Mouse (Mus musculus) urinary bladder, postnatal 10 days (tissue): Measurements from ENCODE around the gene Zfp59.
A peak's percentile ranks its signal among the peaks of the same experiment; 100 is the strongest.
"Not testable (repeated sequence)": the region's sequence is repeated elsewhere in the genome, so short reads cannot be mapped to it uniquely, and the experiment has no call there.

Experiments used
- DNase-seq: peaks from one replicate; pipeline ENCODE4 v3.0.0; 2022; ENCODE audit warnings: low spot score

The Zfp59 gene

GRCm38 (mm10) chr7:27838323-27839249 lies at the start of gene Zfp59:
Gene Zfp59 (plus strand): TSS chr7:27838607.
- DNase-seq = peak; percentile 44

DNA sequence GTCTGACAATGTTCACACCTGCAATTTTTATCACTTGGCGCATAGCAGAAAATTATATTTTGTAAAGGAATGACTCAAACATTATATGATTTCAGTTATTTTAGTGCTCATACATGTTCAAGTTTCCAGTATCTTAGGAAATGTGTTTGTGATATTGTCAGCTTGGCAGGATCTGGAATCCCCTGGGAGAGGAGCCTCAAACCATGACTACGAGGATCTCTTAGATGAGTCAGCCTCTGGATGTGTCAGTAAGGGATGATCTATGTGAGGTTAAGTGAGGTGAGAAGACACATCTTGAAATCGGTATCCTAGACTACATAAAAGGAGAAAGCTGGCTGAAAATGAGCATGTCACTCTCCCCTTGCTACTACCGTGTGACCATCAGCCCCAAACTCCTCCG lies 49.1 kb upstream of the Zfp59 start:
- DNase-seq = no peak

- DNase-seq = not testable (repeated sequence)
Observed at GRCm38 (mm10) chr7:27793865-27794264, 44.5 kb upstream of the Zfp59 start.

DNA sequence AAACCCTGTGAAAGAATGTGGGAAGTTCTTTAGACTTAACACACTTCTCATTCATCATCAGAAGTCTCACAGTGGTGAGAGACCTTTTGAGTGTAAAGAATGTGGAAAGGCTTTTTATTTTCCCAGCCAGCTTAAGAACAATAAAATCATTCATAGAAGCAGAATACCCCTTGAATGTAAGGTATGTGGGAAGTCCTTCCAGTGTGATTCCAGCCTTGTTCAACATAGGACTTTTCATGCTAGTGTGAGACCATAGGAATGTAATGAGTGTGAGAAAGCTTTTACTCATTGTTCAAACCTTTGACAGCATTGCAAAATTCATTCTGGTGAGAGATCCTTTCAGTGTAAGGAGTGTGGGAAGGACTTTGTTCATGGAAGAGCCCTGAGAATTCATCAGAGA lies 43.8 kb upstream of the Zfp59 start:
- no peak for DNase-seq

DNA sequence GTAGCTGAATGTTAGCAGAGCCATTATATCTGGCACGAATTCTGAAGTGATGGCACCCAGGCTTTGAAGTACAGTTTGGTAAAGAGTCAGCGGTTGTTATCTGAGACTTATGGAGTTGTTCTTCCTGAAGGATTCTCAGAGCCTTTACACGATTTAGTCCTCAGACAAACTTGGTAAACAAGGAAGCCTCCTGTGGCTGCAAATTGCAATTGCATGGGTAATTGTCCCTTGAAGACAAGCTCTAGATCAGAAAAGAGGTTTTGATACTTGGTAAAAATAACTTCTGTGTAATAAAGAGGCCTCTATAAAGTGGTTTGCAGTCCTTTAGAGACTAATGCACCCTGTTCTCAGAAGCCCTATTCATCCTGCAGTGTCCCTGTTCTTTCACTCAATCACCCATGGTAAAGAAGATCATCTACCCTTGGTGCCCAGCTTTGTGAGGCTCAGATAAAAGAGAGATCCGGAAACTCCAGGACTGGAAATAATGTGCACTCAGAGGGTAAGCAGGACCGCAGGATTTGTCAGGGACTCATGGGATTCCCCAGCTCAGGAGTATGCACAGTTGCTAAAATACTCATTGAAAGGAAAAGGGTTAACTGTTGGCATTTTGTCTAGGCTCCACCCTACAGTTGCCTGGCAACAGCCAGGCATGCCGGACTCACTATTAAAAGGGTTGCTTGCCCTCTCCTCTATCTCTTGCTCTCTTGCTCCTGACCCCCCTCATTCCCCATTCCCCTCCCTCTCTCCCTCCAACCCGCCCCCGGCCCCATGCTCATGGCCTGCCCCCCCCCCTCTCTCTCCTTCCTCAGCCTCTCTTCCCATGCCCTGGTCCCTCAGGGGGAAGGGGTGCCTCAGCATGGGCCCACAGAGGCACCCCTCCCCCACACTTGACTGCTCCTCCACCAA lies 40.2 kb upstream of the Zfp59 start:
- DNase-seq = no peak

DNA sequence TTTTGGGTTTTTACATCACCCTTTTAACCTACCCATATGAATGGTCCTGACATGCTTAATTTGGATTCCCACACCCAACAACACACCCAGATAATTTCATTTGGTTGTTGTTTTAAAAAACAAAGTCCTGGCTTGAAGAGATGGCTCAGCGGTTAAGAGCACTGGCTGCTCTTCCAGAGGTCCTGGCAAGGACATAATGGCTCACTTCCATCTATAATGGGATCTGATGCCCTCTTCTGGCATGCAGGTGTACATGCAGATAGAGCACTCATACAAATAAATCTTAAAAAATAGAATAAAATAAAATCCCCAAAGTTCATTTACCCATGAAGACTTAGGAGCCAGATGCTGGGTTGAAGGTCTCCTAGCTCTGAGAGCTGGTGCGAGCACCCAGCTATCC lies 37.3 kb upstream of the Zfp59 start:
- no peak for DNase-seq

GRCm38 (mm10) chr7:27802986-27803385 lies 35.4 kb upstream of the Zfp59 start:
- no peak for DNase-seq

GRCm38 (mm10) chr7:27804297-27805030 lies 33.9 kb upstream of the Zfp59 start:
- peak; percentile 35 for DNase-seq

GRCm38 (mm10) chr7:27806896-27807295 lies 31.5 kb upstream of the Zfp59 start, which contains the start of gene Zfp626:
Gene Zfp626 (plus strand): TSS chr7:27807196.
- DNase-seq = not testable (repeated sequence)

DNA sequence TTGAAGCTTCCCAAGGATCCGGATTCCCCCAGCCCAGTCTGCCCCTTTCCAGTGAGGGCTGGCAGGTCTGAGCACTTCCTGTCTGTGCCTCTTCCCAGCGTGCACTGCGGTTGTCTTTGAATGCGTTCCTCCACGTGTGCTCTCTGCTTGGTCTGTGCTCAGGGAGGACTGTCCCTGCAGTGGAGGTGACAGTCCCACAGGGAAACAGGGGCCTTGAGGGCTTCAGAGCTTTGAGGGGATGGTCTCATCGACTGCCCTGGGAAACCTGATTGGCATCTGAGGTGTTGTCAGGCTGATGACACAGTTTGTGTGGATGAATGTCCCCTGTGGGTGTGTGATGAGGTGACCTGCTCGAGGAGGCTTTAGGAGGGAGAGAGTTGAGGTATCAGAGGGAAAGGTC lies 31.1 kb upstream of the Zfp59 start:
- not testable (repeated sequence) for DNase-seq

DNA sequence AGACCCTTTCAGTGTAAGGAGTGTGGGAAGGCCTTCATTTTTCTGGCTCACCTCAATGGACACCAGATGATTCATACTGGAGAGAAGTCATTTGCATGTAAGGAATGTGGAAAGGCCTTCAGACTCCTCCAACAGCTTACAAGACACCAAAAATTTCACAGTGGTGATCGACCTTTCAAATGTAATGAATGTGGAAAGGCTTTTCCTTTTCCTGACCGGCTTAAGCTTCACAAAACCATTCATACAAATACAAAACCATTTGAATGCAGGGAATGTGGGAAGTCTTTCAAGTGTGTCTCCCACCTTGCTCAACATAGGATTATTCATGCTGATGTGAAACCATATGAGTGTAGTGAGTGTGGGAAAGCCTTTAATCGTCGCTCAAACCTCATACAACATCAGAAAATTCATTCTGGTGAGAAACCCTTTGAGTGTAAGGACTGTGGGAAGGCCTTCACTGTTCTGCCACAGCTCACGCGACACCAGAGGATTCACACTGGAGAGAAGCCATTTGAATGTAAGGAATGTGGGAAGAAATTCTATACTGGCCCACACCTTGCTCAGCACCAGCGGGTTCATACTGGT lies 19.8 kb upstream of the Zfp59 start:
- DNase-seq = no peak

DNA sequence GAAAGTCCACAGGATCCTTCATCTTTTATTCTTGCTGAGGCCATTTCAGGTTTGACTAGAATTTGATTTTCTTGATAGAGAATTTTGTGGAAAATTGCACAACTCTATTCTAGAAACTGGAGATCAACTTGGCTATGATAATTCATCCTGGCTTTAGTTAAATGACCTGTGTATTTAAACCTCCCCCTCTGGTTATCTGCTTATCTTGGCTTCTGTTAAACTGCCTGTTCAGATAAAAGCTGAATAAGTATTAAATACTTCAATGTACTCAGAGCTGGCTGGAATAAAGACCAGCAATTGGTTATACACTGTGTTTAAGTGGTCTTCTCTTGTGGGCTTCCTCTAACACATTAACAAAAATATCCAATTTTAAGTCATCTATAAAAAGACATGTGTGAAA lies 15.8 kb upstream of the Zfp59 start:
- no peak for DNase-seq

DNA sequence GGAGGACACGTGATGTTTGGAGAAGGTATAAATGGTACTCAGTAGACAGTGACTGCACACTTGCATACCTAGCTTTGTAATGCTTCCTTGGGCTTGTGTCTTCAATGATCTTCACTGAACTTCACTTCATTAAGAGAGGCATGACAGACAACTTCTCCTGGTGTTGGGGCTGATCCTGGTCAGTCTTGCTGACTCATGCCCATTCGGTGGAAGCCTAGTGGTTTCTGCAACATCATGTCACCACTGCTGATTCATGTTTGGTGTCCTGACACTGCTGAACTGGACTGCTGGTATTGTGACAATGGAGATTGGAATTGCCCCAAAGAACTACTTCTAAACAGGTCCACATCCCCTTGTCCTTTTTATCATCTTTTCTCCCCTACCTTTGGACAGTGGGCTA lies 4.3 kb upstream of the Zfp59 start:
- no peak for DNase-seq

- no peak for DNase-seq
Observed at GRCm38 (mm10) chr7:27837896-27838295, 511 bp upstream of the Zfp59 start.

DNA sequence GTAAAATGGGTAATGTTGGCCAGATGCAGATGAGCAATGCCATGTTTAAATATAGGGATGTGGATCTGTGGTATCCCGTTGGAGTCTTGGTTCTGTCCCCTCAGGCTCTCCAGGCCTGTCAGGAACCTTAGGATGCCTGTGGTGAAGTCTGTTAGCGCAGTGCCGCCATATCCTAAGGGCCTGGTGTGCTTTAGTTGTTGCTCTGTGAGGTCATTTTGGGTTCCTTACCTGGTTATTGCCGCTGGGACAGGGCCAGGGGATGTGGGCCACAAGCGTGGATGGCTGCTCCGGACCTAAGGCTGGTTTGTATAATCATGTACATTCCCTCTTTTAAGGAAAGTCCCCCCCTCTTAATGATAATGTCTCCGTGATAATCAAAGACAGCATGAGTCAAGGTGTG lies 1.2 kb downstream of the Zfp59 start:
- no peak for DNase-seq

GRCm38 (mm10) chr7:27840104-27840503 lies 1.7 kb downstream of the Zfp59 start:
- DNase-seq = no peak

DNA sequence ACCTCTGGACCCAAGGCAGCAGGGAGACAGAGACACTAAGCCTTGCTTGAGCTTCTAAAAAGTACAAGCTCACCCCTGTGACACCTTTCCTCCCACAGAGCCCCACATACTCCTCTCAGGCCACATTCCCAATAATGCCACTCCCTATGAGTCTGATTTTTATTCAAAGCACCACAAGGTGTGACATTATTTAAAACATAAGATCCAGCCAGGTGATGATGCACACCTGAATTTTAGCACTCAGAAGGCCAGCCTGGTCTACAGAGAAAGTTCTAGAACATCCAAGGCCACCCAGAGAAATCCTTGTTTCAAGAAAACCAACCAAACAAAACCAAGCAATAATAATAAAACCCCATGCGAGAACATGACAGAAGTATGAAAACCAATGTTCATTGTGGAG lies 18.8 kb downstream of the Zfp59 start, which contains the start of gene Zfp607a:
TSS of gene Zfp607a (plus strand) at position 301 of the 400 bp plus-strand sequence.
- DNase-seq = no peak

DNA sequence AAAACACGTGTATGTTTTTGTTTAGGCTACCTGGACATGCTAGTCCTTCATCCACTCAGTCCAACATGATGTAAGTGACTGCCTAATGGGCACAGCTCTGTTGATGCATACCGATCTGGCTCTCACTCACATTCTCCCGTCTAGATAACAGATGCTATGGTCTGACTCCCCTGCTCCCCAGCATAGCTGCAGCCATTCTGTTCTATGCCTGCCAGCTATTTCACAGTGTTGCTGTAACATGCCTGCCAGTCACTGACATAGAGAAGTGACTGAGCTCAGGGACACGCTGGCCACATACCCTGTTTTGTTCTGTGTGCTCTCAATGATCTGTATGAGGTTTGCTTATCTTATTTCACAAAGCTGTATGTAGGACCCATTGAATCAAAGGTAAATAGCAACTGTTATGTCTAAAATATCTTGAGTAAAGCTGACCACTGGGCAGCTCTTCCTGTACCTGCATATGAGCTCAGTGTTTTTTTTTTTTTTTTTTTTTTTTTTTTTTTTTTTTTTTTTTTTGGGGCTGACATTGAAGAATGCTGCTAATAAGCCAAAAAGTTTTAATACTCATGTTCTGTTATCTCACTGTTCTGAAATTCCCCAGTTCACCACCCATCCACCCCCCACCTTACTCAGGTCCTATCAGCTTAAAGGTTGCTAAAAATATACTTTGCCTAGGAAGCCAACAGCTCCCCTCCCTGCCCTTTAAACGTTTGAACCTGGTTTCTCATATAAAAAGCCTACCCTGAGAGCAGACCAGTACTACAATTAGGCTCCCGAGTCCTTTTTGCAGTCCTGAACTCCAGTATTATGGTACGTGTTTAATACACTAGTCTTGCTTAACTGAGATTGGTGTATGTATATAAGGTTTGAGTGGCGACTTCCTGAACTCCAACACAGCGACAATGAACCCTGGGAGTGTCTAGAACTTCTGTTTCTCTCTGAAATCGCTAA lies 21.2 kb downstream of the Zfp59 start:
- no peak for DNase-seq

DNA sequence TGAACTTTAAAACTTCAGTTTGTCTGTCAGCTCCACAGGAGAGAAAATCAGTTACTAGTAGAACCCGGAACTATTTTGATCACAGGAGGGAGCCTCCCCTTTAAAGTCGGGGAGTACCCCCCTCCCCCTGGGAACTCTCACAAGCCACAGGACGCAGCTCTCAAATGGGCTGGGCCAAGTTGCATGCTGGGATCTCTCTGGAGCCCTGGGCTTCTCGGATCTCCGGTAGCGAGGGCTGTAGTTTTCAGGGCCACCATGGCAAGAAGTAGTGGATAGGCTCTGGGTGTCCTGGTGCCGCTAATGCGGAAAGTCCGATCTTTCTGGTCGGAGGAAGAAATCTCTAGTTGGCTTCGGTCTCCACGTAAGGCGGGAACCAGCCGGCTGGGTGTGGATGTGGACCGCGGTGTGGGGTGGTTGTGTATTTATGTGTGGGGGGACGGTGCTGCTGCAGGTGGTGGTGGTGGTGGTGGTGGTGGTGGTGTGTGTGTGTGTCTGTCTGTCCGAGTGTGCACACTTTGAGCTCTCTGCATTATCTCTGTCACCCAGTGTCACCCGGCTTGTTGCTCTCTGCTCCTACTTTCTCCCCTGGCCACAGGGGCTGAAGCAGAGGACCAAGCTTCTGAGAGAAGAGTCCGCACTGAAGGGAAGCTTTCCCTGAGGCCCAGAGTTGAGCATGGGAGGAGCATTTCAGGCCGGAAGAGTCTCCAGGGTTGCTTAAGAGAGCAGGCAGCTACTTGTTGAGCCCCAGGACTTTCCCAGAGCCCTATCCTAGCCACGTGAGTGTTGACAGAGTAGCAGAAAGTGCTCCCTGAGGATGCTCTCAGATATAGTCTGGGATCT lies 22.2 kb downstream of the Zfp59 start:
- DNase-seq = peak; percentile 25
